Mouse (Mus musculus) heart, embryonic 11.5 days (tissue): Measurements from ENCODE around the gene Arhgap11a. TPM values are rescaled to one million over a fixed set of nuclear protein-coding genes. Genes with fewer than 3 reads are reported as not detected.

Experiments
- polyA plus RNA-seq: library from polyadenylated mRNA; unstranded; fragments of >200 nt; fragmentation: Nextera tagmentation; extraction: Ambion mirVana; gene quantifications from 2 replicates; pipeline ENCODE4 v1.2.1, GENCODE M21; 2014

Gene Arhgap11a
- polyA plus RNA-seq, 1 experiment from 2014 or later = 3.9 TPM

Other genes with a start within 250 kb of the Arhgap11a start
- 0.13 and 0.37 TPM in 2 replicates for gene Grem1, start 90.0 kb downstream of the Arhgap11a start, polyA plus RNA-seq
- 0.73 and 0.77 TPM in 2 replicates for gene Scg5, start 19.5 kb downstream of the Arhgap11a start, polyA plus RNA-seq
- not detected in 2 replicates for gene Gjd2, start 165.0 kb upstream of the Arhgap11a start, polyA plus RNA-seq
- 12,441 and 13,029 TPM in 2 replicates for gene Actc1, start 204.9 kb upstream of the Arhgap11a start, polyA plus RNA-seq